Mouse (Mus musculus) forelimb bud, embryonic 11.5 days (tissue): ENCODE data around the gene Lancl2.

Source experiments
- DNase-seq: peaks from one replicate; pipeline ENCODE4 v3.0.0-alpha.2; 2012; ENCODE audit warnings: low read depth, low spot score

Gene Lancl2

GRCm38 (mm10) chr6:57702376-57702742 lies at the start of gene Lancl2:
Gene Lancl2 (plus strand): TSS chr6:57702540.
- DNase-seq = no peak

DNA sequence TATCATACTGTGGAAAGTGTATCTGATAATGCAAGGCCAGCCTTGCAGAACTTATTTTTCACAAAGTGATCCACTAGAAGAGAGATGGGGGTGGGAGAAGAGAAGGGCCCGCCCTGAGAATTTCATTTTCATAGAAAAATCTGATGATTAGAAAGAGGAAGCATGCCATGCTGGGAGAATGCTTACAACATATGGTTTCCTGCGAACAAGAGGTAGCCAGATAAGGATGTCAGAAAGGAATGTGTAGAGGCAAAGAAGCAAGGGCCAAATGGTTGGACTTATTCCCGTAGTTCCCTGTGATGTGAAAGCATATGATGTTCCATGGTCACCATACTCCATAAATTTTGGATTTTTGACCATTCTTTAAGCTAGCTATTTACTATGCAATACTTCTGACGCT lies 41.0 kb upstream of the Lancl2 start:
- no peak for DNase-seq

DNA sequence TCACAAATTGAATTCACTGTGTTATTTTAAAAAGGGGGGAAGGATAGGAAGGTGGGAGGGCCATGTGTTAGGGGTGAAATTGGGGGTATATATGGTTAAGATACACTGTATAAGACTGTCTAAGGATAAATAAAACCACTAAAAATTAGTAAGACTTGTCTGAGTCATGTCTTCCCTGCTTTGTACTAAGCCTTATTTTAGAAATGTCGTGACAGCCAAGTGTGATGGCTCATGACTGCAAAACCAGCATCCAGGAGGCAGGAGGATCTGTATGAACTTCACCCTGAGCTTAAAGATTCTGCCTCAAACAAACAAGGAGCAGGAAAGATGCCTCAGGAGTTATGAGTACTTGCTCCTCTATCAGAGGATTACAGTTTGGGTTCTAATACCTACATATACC lies 18.2 kb upstream of the Lancl2 start:
- no peak for DNase-seq

- DNase-seq = peak; percentile 78
Measured at GRCm38 (mm10) chr6:57691467-57692261, 10.7 kb upstream of the Lancl2 start, which contains the start of gene Pyurf. Gene Pyurf (minus strand): TSS chr6:57692078.

DNA sequence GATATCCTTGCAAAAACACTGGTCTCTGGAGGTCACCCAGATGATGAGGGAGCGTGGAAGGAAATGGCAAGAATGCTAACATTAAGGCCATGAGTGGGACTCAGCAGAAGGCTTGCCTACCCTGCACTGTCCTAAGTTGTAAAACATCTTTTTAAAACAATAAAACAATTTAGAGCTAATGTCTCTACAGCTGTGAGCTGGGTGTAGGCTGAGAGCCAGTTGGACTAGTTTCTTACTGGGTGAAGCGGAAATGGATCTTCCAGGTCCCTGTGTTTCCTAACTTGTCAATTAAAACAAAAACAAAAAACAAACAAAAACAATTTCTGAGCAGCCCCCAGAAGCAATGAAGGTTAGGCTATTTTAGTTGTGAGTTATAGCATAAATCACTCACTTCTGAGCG lies 9.2 kb upstream of the Lancl2 start:
- no peak for DNase-seq

DNA sequence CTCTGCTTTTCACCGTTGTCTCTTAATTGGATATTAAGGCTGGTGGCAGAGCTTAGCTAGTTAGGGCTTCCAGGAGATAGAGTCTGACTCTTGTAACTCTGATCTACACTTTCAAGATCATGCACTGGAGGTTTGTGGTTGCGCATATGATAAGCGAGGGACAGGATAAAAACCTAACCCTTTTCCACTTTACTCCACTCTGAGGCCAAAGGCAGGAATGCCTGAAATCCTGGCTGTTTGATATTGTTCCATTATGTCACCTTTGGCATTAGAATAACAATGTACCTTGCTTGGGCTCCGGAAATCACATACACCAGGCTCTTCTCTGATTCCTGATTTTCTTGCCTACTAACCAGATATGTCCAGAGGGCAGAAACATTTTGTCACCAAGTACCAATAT lies 654 bp upstream of the Lancl2 start:
- no peak for DNase-seq

GRCm38 (mm10) chr6:57702743-57703499 lies 581 bp downstream of the Lancl2 start:
- DNase-seq = peak; percentile 93

DNA sequence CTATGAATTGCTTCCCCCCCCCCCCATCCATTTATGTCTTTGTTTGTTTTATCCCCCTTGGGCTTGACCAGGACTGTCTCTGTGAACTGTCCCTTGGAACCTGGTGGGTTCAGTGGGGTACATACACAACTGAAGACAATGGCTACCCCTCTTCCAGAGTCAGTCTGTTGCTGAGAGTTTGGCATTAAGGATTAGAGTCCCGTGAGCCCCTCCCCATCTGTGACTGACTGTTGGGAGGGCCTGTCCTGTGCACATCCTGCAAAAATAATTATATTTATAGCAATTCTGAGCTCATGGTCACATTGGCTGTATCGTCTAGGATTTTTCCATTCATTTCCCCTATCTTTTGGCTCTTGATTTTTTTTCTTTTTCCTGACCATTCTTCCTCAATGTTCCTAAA lies 1.4 kb downstream of the Lancl2 start:
- DNase-seq = no peak

- no peak for DNase-seq
Measured at GRCm38 (mm10) chr6:57706721-57707120, 4.4 kb downstream of the Lancl2 start.

DNA sequence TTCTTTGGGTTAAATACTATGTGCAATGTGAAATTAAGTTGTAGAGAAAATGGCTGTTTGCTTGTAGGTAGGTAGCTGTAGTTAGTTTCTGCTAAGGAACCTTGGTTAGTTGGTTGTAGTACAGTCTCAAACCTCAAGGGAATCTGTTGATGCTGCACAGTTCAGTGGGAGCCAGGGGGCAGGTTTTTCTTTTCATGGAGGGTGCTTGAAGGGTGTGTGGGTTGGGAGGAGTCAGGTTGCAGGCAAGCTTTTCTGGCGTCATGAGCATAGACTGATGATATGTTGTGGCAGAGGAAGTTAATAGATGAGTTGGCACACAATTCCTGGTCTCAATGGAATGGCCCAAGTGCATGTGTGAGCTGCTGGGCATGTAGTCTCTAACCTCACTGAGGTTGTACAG lies 9.4 kb downstream of the Lancl2 start:
- DNase-seq = no peak

DNA sequence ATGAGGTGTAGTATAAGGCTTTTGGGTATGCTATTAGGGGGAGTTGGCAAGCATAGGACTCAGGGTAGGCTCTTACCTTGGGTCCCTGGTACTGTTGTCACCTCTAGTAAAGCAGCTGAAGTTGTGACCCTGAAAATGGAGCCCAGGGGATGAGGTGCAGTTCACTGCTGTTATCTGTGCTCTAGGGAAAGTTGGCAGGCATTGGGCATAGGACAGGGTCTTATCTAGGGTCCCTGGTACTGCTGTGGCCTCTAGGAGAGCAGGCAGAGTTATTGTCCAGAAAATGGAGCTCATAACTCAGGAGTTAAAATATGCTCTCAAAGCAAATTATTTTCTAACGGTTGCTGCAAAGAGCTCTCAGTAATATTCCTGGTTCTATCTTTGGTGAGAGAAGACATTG lies 19.0 kb downstream of the Lancl2 start:
- DNase-seq = no peak

- no peak for DNase-seq
Measured at GRCm38 (mm10) chr6:57742749-57743148, 40.4 kb downstream of the Lancl2 start.

- no peak for DNase-seq
Measured at GRCm38 (mm10) chr6:57743333-57743732, 41.0 kb downstream of the Lancl2 start.

DNA sequence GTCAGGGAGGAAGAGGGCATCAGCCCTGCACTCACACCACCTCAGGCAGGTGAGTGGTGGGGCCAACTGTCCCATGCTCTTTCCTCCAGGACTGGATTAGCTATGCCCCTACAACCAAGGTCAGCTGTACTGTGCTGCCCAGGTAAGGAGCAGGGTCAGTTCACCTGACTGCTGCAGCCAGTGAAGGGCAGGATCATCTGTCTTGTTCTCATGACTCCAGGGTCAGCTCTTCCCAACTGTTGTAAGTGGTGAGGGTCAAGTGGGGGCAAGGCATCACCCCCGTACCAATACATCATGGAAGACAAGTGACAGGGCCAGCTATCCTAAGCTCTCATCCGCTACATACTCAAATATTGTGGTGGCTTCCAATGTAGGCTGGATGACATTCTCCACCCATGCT lies 41.8 kb downstream of the Lancl2 start:
- no peak for DNase-seq

- no peak for DNase-seq
Measured at GRCm38 (mm10) chr6:57744974-57745747, 42.8 kb downstream of the Lancl2 start.

DNA sequence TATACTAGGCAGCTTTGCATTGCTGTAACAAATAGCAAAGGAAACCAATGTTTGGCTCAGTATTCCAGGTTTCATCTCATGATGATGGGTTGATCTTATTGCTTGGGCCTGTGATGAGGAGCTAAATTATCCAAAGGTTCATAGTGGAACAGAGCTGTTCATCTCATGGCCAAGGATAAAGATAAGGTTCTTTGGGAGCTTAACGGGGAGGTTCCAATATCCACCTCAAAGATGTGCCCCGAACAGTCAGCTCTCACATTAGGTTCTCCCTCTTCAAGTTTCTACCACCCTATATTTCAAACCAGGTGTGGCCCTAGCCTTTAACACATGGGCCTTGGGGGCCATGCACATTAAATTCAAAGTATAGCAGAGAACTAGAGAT lies 43.4 kb downstream of the Lancl2 start:
- no peak for DNase-seq

DNA sequence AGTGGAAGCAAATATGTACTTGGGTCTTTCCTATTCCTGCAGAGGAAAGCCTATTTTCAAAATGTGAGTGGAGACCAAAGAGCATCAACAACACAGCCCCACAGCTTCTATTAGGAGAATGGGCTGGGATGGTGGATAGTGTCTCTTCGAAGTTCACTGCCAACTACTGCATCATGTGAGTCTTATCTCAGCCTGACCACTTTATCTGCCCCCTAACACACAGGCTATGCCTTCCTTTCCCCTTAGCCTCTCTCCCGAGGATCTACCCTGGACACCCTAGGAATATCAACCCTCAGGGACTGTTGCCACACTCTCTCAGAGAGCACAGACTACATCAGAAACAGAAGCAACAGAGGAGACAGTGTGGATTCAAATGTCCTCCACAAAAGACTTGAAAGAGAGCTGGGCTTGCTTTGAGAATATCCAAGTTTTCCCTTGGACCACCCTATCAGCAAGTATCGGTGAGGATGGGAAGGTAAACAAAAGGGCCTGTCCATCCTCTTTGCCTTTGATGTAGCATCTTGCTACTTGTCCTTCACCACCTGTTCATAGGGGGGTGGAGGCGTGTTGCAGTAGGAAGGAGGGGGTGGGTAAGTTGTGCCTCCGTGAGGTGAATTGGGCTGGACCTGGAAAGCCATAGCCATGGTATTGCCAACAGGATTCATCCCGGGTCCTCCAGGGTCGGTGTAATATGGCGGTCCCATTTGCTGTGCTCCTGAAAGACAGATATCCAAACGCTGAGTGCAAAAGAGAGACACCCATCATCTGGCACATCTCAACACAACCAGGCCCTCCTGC lies 51.8 kb downstream of the Lancl2 start:
- no peak for DNase-seq

DNA sequence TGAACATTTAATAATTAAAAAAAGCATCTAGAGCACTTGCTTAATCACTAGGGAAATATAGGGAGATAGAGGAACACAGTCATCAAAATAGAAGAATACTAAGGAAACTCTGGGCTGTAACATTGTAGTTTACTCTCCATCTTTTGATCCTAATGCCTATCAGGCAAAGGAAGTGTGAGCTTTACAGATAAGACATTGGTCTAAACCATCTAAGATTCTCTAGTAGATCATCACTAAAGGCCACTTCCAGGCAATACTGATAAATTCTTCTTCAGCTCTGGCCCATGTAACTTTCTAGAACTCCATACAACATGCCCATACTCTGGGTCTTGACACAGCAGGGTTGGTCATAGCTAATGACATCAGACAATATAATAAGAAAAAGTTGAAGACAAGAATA lies 60.7 kb downstream of the Lancl2 start:
- no peak for DNase-seq

DNA sequence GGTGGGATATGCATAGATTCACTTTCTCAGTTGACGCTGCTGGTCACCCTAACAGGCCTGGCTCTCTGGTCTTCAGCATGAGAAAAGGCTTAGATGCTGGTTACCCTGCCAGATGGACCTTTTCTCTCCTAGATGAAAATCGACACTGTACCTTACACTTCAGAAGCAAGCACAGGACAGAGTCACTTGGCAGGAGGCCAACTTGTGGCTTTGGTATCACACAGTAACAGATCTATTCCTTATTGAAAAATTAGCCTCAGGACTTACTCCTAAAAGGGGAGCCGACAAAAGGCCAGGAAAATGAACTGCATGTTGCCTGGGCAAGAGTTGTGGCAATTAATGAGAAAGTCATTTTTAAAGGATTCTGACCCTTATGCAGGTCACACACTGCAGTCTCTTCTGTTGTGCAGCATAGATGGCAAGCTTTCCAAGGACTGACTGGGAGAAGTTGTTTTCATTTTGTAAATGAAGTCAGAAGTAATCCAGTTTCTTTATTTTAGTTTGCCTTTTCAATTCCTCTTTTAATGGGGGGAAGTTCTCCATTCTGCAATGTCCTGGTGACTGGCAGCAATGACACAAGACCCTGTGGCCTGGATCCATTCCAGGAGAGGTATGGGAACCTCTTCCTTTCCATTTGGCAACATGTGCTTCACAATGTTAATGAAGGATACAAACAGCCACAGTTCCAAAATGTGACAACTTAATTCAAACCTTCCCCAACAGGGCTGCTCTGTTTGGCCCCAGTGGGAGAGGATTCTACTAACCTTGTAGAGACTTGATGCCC lies 62.9 kb downstream of the Lancl2 start:
- no peak for DNase-seq

GRCm38 (mm10) chr6:57766287-57766686 lies 63.9 kb downstream of the Lancl2 start:
- DNase-seq = no peak
